Mouse (Mus musculus): ENCODE data around the gene Cebpzos. TPM values are rescaled to one million over a fixed set of nuclear protein-coding genes. Genes with fewer than 3 reads are reported as not detected.

Cebpzos gene
- polyA plus RNA-seq, 1 experiment from 2014 or later = 113 TPM

- no peak overlapping the region for H3K27ac ChIP-seq (ENCODE audit: low read length)
- peaks cover 14% of the 10 kb centered on the region; the same call in 1 of the 2 replicates for H3K36me3 ChIP-seq (ENCODE audit: control insufficient read depth, insufficient read depth, low read length)
Observed at GRCm38 (mm10) chr17:78959473-78959872, 43.2 kb downstream of the Cebpzos start.

GRCm38 (mm10) chr17:78964387-78964786 is 48.1 kb downstream of the Cebpzos start:
- H3K27ac ChIP-seq (ENCODE audit: low read length) = no peak overlapping the region
- peaks cover 6% of the 10 kb centered on the region; the same call in 1 of the 2 replicates for H3K36me3 ChIP-seq (ENCODE audit: control insufficient read depth, insufficient read depth, low read length)
- H3K9me3 ChIP-seq (replicated peaks; ENCODE audit: control insufficient read depth, low read length) = no peaks in the 10 kb centered on the region
- H3K4me3 ChIP-seq (replicated peaks; ENCODE audit: low read length) = no peak overlapping the region
- WGBS = 87% methylated on average over 1 of the region's 1 CpGs
- H3K9ac ChIP-seq (ENCODE audit: low read length) = no peak overlapping the region
- no peak overlapping the region for H3K4me2 ChIP-seq (ENCODE audit: low read depth, low read length)
- no peak for ATAC-seq (ENCODE audit: insufficient read depth, low FRiP score)
- no peaks in the 10 kb centered on the region for H3K27me3 ChIP-seq (ENCODE audit: control insufficient read depth, insufficient read depth, low read length)
- H3K4me1 ChIP-seq (ENCODE audit: control insufficient read depth, insufficient read depth, low read length) = no peaks in the 10 kb centered on the region

More at GRCm38 (mm10) chr17:78959473-78959872, 43.2 kb downstream of the Cebpzos start:
- H3K9me3 ChIP-seq (replicated peaks; ENCODE audit: control insufficient read depth, low read length) = no peaks in the 10 kb centered on the region
- H3K9ac ChIP-seq (ENCODE audit: low read length) = no peak overlapping the region
- ATAC-seq (ENCODE audit: insufficient read depth, low FRiP score) = no peak
- H3K4me2 ChIP-seq (ENCODE audit: low read depth, low read length) = no peak overlapping the region
- no peaks in the 10 kb centered on the region for H3K4me1 ChIP-seq (ENCODE audit: control insufficient read depth, insufficient read depth, low read length)
- whole genome bisulfite sequencing = 75% methylated on average over 6 of the region's 6 CpGs
- no peaks in the 10 kb centered on the region for H3K27me3 ChIP-seq (ENCODE audit: control insufficient read depth, insufficient read depth, low read length)
- no peak overlapping the region for H3K4me3 ChIP-seq (replicated peaks; ENCODE audit: low read length)

GRCm38 (mm10) chr17:78966092-78966883 is 50.0 kb downstream of the Cebpzos start:
- H3K4me2 ChIP-seq (ENCODE audit: low read depth, low read length) = no peak overlapping the region
- H3K27me3 ChIP-seq (ENCODE audit: control insufficient read depth, insufficient read depth, low read length) = no peaks in the 10 kb centered on the region
- no peak overlapping the region for H3K27ac ChIP-seq (ENCODE audit: low read length)
- H3K9me3 ChIP-seq (replicated peaks; ENCODE audit: control insufficient read depth, low read length) = no peaks in the 10 kb centered on the region
- H3K4me1 ChIP-seq (ENCODE audit: control insufficient read depth, insufficient read depth, low read length) = no peaks in the 10 kb centered on the region
- no peak overlapping the region for H3K4me3 ChIP-seq (replicated peaks; ENCODE audit: low read length)
- no peak for ATAC-seq (ENCODE audit: insufficient read depth, low FRiP score)
- H3K36me3 ChIP-seq (ENCODE audit: control insufficient read depth, insufficient read depth, low read length) = peaks cover 12% of the 10 kb centered on the region; the same call in 1 of the 2 replicates
- no peak overlapping the region for H3K9ac ChIP-seq (ENCODE audit: low read length)
- WGBS = 91% methylated on average over 11 of the region's 11 CpGs

GRCm38 (mm10) chr17:78968500-78968899 is 52.2 kb downstream of the Cebpzos start:
- no peak for ATAC-seq (ENCODE audit: insufficient read depth, low FRiP score)
- Histone ChIP-seq H3K9ac (ENCODE audit: low read length) (no peak overlapping the region), H3K4me2 (ENCODE audit: low read depth, low read length) (no peak overlapping the region), H3K27me3 (ENCODE audit: control insufficient read depth, insufficient read depth, low read length) (no peaks in the 10 kb centered on the region), H3K4me3 (replicated peaks; ENCODE audit: low read length) (no peak overlapping the region), H3K4me1 (ENCODE audit: control insufficient read depth, insufficient read depth, low read length) (no peaks in the 10 kb centered on the region), H3K9me3 (replicated peaks; ENCODE audit: control insufficient read depth, low read length) (no peaks in the 10 kb centered on the region), H3K36me3 (ENCODE audit: control insufficient read depth, insufficient read depth, low read length) (peaks cover 9% of the 10 kb centered on the region; the same call in 1 of the 2 replicates), H3K27ac (ENCODE audit: low read length) (no peak overlapping the region)
- 78% methylated on average over 3 of the region's 3 CpGs for WGBS

Other genes starting within 250 kb of the Cebpzos start
- 6.2 and 6.6 TPM in 2 replicates for gene Strn, start 179.3 kb upstream of the Cebpzos start, polyA plus RNA-seq (2015; fragmentation: Nextera tagmentation; extraction: Ambion mirVana)
- 12.0 and 14.0 TPM in 2 replicates for gene Heatr5b, start 81.1 kb upstream of the Cebpzos start, polyA plus RNA-seq (2015; fragmentation: Nextera tagmentation; extraction: Ambion mirVana)
- gene Gpatch11, start 80.9 kb upstream of the Cebpzos start, polyA plus RNA-seq (2015; fragmentation: Nextera tagmentation; extraction: Ambion mirVana) = 38.3 and 43.6 TPM in 2 replicates
- gene Eif2ak2, start 33.9 kb upstream of the Cebpzos start, polyA plus RNA-seq (2015; fragmentation: Nextera tagmentation; extraction: Ambion mirVana) = 10.7 and 13.1 TPM in 2 replicates
- gene Sult6b1, start 9.5 kb upstream of the Cebpzos start, polyA plus RNA-seq (2015; fragmentation: Nextera tagmentation; extraction: Ambion mirVana) = 0.21 TPM in 2 replicates
- gene Cebpz, start 20.6 kb downstream of the Cebpzos start, polyA plus RNA-seq (2015; fragmentation: Nextera tagmentation; extraction: Ambion mirVana) = 47.3 and 48.2 TPM in 2 replicates
- gene Ndufaf7, start 20.6 kb downstream of the Cebpzos start, polyA plus RNA-seq (2015; fragmentation: Nextera tagmentation; extraction: Ambion mirVana) = 42.4 and 51.1 TPM in 2 replicates
- gene Prkd3, start 104.3 kb downstream of the Cebpzos start, polyA plus RNA-seq (2015; fragmentation: Nextera tagmentation; extraction: Ambion mirVana) = 32.9 and 35.7 TPM in 2 replicates
- gene Qpct, start 135.4 kb downstream of the Cebpzos start, polyA plus RNA-seq (2015; fragmentation: Nextera tagmentation; extraction: Ambion mirVana) = 16.3 and 18.4 TPM in 2 replicates

Measured in stomach, embryonic 16.5 days (tissue).